Mouse (Mus musculus) stomach, embryonic 14.5 days (tissue): ENCODE measurements around the gene Map4k4. TPM values are rescaled to one million over a fixed set of nuclear protein-coding genes. Genes with fewer than 3 reads are reported as not detected.

Experiments
- ATAC-seq: fragments of 200-750 bp; cut with Nextera tagmentation; 2 replicates; pipeline ENCODE4 v1.8.0; 2017; ENCODE audit warnings: low read depth, moderate TSS enrichment; ENCODE audit not compliant: insufficient number of reproducible peaks, insufficient read depth, low FRiP score
- H3K27ac ChIP-seq: fragments of 300-500 bp; sonication (generic); 2 replicates; pipeline ENCODE4 v1.5.1; 2014; ENCODE audit warnings: mild to moderate bottlenecking, low read length, moderate library complexity, mixed read lengths
- H3K27me3 ChIP-seq: fragments of 300-500 bp; sonication (generic); 2 replicates; pipeline ENCODE4 v1.6.1; 2014; ENCODE audit warnings: low read length, control low read depth, mixed read lengths; ENCODE audit not compliant: control insufficient read depth, insufficient read depth
- H3K36me3 ChIP-seq: fragments of 300-500 bp; sonication (generic); 2 replicates; pipeline ENCODE4 v1.6.1; 2014; ENCODE audit warnings: mild to moderate bottlenecking, control low read depth, low read length, moderate library complexity, mixed read lengths; ENCODE audit not compliant: control insufficient read depth, insufficient read depth
- H3K4me1 ChIP-seq: fragments of 300-500 bp; sonication (generic); 2 replicates; pipeline ENCODE4 v1.6.1; 2014; ENCODE audit warnings: low read length, control low read depth, mixed read lengths; ENCODE audit not compliant: control insufficient read depth, insufficient read depth
- H3K4me2 ChIP-seq: fragments of 300-500 bp; sonication (generic); replicated peaks from 2 replicates; pipeline ENCODE4 v1.6.1; 2014; ENCODE audit warnings: low read depth, low read length, control low read depth
- H3K4me3 ChIP-seq: fragments of 300-500 bp; sonication (generic); 2 replicates; pipeline ENCODE4 v1.5.1; 2014; ENCODE audit warnings: low read depth, low read length, control low read depth
- H3K9ac ChIP-seq: fragments of 300-500 bp; sonication (generic); replicated peaks from 2 replicates; pipeline ENCODE4 v1.6.1; 2014; ENCODE audit warnings: low read depth, mild to moderate bottlenecking, control low read depth, low read length, moderate library complexity, mixed read lengths
- H3K9me3 ChIP-seq: fragments of 300-500 bp; sonication (generic); 2 replicates; pipeline ENCODE4 v1.6.1; 2016; ENCODE audit warnings: low read depth, low read length, control low read depth; ENCODE audit not compliant: control insufficient read depth
- WGBS: fragments of 180-500 bp; shearing (Covaris S2); extraction: QIAGEN DNeasy Blood & Tissue Kit; methylation state at CpG from one replicate; pipeline ENCODE4 v1.1.7; 2014; 5-methylcytosine and 5-hydroxymethylcytosine counted together
- polyA plus RNA-seq: library from polyadenylated mRNA; unstranded; fragments of >200 nt; fragmentation: Nextera tagmentation; extraction: Ambion mirVana; gene quantifications from 2 replicates; pipeline ENCODE4 v1.2.1, GENCODE M21; 2014

Map4k4 gene
- polyA plus RNA-seq, 1 experiment from 2014 or later = 42.6 TPM

GRCm38 (mm10) chr1:39944306-39944971 is 43.7 kb downstream of the Map4k4 start:
- no peak overlapping the region for H3K9ac ChIP-seq
- H3K27ac ChIP-seq = peak overlapping the region; percentile 55; the same call in 1 of the 2 replicates
- H3K4me1 ChIP-seq = peaks cover 79% of the 10 kb centered on the region
- no peak overlapping the region for H3K4me2 ChIP-seq
- 44% methylated on average over 5 of the region's 5 CpGs for WGBS
- H3K36me3 ChIP-seq = no peaks in the 10 kb centered on the region
- H3K27me3 ChIP-seq = no peaks in the 10 kb centered on the region
- H3K4me3 ChIP-seq = no peak overlapping the region
- no peaks in the 10 kb centered on the region for H3K9me3 ChIP-seq
- ATAC-seq = no peak

- H3K4me1 ChIP-seq = peaks cover 82% of the 10 kb centered on the region
- H3K9ac ChIP-seq = no peak overlapping the region
- no peaks in the 10 kb centered on the region for H3K36me3 ChIP-seq
- 46% methylated on average over 4 of the region's 4 CpGs for WGBS
- H3K27me3 ChIP-seq = no peaks in the 10 kb centered on the region
- H3K9me3 ChIP-seq = no peaks in the 10 kb centered on the region
- no peak overlapping the region for H3K4me2 ChIP-seq
- no peak overlapping the region for H3K27ac ChIP-seq
- no peak overlapping the region for H3K4me3 ChIP-seq
- ATAC-seq = no peak
These were observed 44.2 kb downstream of the Map4k4 start for GRCm38 (mm10) chr1:39944972-39945323.

- H3K4me1 ChIP-seq = peaks cover 79% of the 10 kb centered on the region
- ATAC-seq = no peak
- no peaks in the 10 kb centered on the region for H3K36me3 ChIP-seq
- H3K27me3 ChIP-seq = no peaks in the 10 kb centered on the region
- WGBS = 73% methylated on average over 4 of the region's 4 CpGs
- H3K9me3 ChIP-seq = no peaks in the 10 kb centered on the region
- H3K4me2 ChIP-seq = no peak overlapping the region
- no peak overlapping the region for H3K4me3 ChIP-seq
- no peak overlapping the region for H3K9ac ChIP-seq
- peak overlapping the region; percentile 10; the same call in 1 of the 2 replicates for H3K27ac ChIP-seq
These were observed 45.7 kb downstream of the Map4k4 start for GRCm38 (mm10) chr1:39946391-39946790.

- H3K9me3 ChIP-seq = no peaks in the 10 kb centered on the region
- H3K36me3 ChIP-seq = no peaks in the 10 kb centered on the region
- ATAC-seq = no peak
- WGBS = 75% methylated on average over 6 of the region's 6 CpGs
- H3K9ac ChIP-seq = no peak overlapping the region
- peaks cover 79% of the 10 kb centered on the region for H3K4me1 ChIP-seq
- peak overlapping the region; percentile 52; the same call in 1 of the 2 replicates for H3K27ac ChIP-seq
- H3K4me3 ChIP-seq = no peak overlapping the region
- H3K4me2 ChIP-seq = no peak overlapping the region
- H3K27me3 ChIP-seq = no peaks in the 10 kb centered on the region
These were observed 46.5 kb downstream of the Map4k4 start for GRCm38 (mm10) chr1:39947179-39947578.

GRCm38 (mm10) chr1:39947701-39948359 is 47.1 kb downstream of the Map4k4 start:
- ATAC-seq = peak; percentile 25; the same call in 1 of the 2 replicates
- Histone ChIP-seq H3K9me3 (no peaks in the 10 kb centered on the region), H3K36me3 (no peaks in the 10 kb centered on the region), H3K9ac (no peak overlapping the region), H3K4me1 (peaks cover 77% of the 10 kb centered on the region), H3K4me3 (no peak overlapping the region), H3K4me2 (no peak overlapping the region), H3K27ac (peak overlapping the region; percentile 23; the same call in 1 of the 2 replicates), H3K27me3 (no peaks in the 10 kb centered on the region)
- WGBS = 62% methylated on average over 6 of the region's 6 CpGs

- no peak for ATAC-seq
- no peak overlapping the region for H3K9ac ChIP-seq
- no peaks in the 10 kb centered on the region for H3K9me3 ChIP-seq
- H3K4me1 ChIP-seq = peaks cover 67% of the 10 kb centered on the region
- WGBS = 20% methylated on average over 5 of the region's 5 CpGs
- H3K4me2 ChIP-seq = no peak overlapping the region
- H3K36me3 ChIP-seq = no peaks in the 10 kb centered on the region
- H3K27me3 ChIP-seq = no peaks in the 10 kb centered on the region
- H3K4me3 ChIP-seq = no peak overlapping the region
- peak overlapping the region; percentile 27; the same call in 1 of the 2 replicates for H3K27ac ChIP-seq
These were observed 48.5 kb downstream of the Map4k4 start for GRCm38 (mm10) chr1:39949205-39949604.

- peak; percentile 60; the same call in 1 of the 2 replicates for ATAC-seq
- Histone ChIP-seq H3K9me3 (no peaks in the 10 kb centered on the region), H3K4me3 (no peak overlapping the region), H3K27me3 (no peaks in the 10 kb centered on the region), H3K36me3 (no peaks in the 10 kb centered on the region), H3K9ac (no peak overlapping the region), H3K27ac (no peak overlapping the region), H3K4me1 (peaks cover 60% of the 10 kb centered on the region), H3K4me2 (no peak overlapping the region)
- WGBS = 33% methylated on average over 10 of the region's 10 CpGs
These were observed 49.2 kb downstream of the Map4k4 start for GRCm38 (mm10) chr1:39949790-39950462.

- H3K9ac ChIP-seq = no peak overlapping the region
These were observed 49.9 kb downstream of the Map4k4 start for GRCm38 (mm10) chr1:39950590-39950989.

More at GRCm38 (mm10) chr1:39950590-39950989, 49.9 kb downstream of the Map4k4 start:
- Histone ChIP-seq H3K4me2 (no peak overlapping the region), H3K36me3 (no peaks in the 10 kb centered on the region), H3K27ac (no peak overlapping the region), H3K4me3 (no peak overlapping the region), H3K4me1 (peaks cover 58% of the 10 kb centered on the region), H3K9me3 (no peaks in the 10 kb centered on the region), H3K27me3 (no peaks in the 10 kb centered on the region)
- 48% methylated on average over 3 of the region's 3 CpGs for WGBS
- ATAC-seq = no peak
